Mouse (Mus musculus) bone marrow macrophage, adult 2 months (primary cell): ENCODE measurements at regions not wholly inside any gene's neighbourhood (a gene's known extent, or its start where the extent isn't known, plus 50 kb on each side); places are given as distances from the start of the nearest gene placed in this dataset.

Source experiments
- CTCF ChIP-seq: IDR thresholded peaks from 2 replicates; pipeline ENCODE4 v1.5.1; 2012; ENCODE audit warnings: low read depth, mild to moderate bottlenecking, low read length, moderate library complexity
- POLR2A ChIP-seq: IDR thresholded peaks from 2 replicates; pipeline ENCODE4 v1.6.1; 2012; ENCODE audit warnings: mild to moderate bottlenecking, low read depth, low read length, borderline replicate concordance

- TF ChIP-seq CTCF: no peak
- no peak for TF ChIP-seq POLR2A
These were observed 150.5 kb upstream of the Pfn2 start for GRCm38 (mm10) chr3:57998121-57999102.
